Mouse (Mus musculus): ENCODE results near the gene Ctss. TPM values are rescaled to one million over a fixed set of nuclear protein-coding genes. Genes with fewer than 3 reads are reported as not detected.
A peak's percentile ranks its signal among the peaks of the same experiment; 100 is the strongest.

Gene Ctss
- polyA plus RNA-seq, 1 experiment: 1.6 TPM

DNA sequence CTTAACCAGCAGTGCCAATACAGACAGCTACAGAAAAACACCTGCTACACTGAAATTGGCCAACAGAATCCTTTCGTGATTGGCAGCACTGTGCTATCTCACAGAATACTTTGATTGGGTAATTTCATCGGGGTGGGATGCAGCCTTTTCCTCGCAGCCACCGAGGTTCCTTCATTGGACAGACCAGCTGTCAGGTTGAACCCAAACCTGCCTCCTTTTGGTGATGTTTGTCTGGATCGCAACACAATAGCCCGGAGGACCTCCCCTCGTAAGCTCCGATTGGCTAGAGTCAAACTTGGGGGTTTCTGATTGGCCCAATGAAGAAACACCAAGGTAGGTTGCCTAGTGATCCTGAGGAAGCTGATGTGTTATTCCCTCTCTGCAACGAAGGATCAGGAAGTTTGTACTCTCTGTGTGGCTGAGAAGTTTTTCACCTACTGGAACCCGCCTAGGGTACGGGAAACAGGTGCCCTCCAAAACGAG, 62.1 kb downstream of the Ctss start, which contains the start of gene Golph3l:
TSS of gene Golph3l (plus strand) at position 331 of the 483 bp plus-strand sequence.
- TF ChIP-seq POLR2A (IDR thresholded peaks at IDR 0.05; ENCODE audit: control insufficient read depth, low read depth, low read length) (peak; percentile 28; the same call in 1 of the 2 replicates), CTCF (IDR thresholded peaks at IDR 0.05; ENCODE audit: control insufficient read depth, insufficient read depth, insufficient replicate concordance, low read depth, low read length) (no peak)
- Histone ChIP-seq H3K27ac (ENCODE audit: control insufficient read depth, insufficient read depth, low read depth, low read length) (peak within 1 kb of the TSS; percentile 52), H3K4me1 (ENCODE audit: control insufficient read depth, insufficient read depth, low read length) (no peaks in the 10 kb centered on the region), H3K4me3 (ENCODE audit: control insufficient read depth, low read depth, low read length) (peak within 1 kb of the TSS; percentile 93), H3K27me3 (ENCODE audit: control insufficient read depth, insufficient read depth, low read length) (no peaks in the 10 kb centered on the region), H3K36me3 (ENCODE audit: control insufficient read depth, insufficient read depth, low read length) (no peaks in the 10 kb centered on the region; the same call in 1 of the 2 replicates)

DNA sequence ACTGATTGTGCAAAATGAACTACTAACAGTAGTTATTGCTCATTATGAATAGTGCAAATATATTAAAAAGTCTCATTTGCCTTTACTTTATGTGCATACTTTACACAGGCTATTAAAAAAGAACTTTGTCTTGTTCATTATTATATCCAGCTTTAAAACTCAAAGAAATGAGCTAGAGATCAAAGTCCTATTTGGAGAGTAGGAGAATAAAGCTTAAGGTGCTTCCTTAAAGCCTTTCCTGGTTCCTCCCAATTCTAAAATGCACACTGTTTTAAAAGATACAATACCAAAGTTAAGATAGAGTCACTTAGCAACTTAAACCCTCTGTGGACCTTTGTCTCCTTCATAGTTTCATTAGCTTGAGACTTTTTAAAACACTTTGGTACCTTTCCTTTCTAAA, 72.1 kb downstream of the Ctss start:
- Histone ChIP-seq H3K4me1 (ENCODE audit: control insufficient read depth, insufficient read depth, low read length) (no peaks in the 10 kb centered on the region), H3K4me3 (ENCODE audit: control insufficient read depth, low read depth, low read length) (no peak overlapping the region), H3K27me3 (ENCODE audit: control insufficient read depth, insufficient read depth, low read length) (no peaks in the 10 kb centered on the region), H3K36me3 (ENCODE audit: control insufficient read depth, insufficient read depth, low read length) (no peaks in the 10 kb centered on the region), H3K27ac (ENCODE audit: control insufficient read depth, insufficient read depth, low read depth, low read length) (no peak overlapping the region)
- TF ChIP-seq CTCF (IDR thresholded peaks at IDR 0.05; ENCODE audit: control insufficient read depth, insufficient read depth, insufficient replicate concordance, low read depth, low read length): no peak
- no peak for TF ChIP-seq POLR2A (IDR thresholded peaks at IDR 0.05; ENCODE audit: control insufficient read depth, low read depth, low read length)

DNA sequence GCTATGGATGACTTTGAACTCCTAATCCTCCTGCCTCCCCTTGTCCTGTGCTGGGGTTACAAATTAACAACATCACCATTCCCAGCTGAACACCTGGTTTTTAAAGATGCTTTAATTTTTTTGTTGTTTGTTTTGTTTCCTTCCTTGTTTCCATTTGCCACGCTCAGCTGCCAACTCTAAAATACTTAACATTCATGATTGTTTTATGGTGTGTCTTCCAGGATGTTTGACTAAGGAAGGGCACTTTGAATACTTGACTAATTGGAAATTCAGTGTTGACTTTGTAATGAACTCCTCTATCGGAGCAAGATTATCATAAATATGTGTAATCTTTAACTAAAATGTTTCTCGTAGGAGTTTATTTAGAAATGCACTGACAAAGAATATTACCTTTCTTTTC, 74.7 kb downstream of the Ctss start:
- Histone ChIP-seq H3K36me3 (ENCODE audit: control insufficient read depth, insufficient read depth, low read length) (no peaks in the 10 kb centered on the region), H3K27ac (ENCODE audit: control insufficient read depth, insufficient read depth, low read depth, low read length) (no peak overlapping the region), H3K4me1 (ENCODE audit: control insufficient read depth, insufficient read depth, low read length) (no peaks in the 10 kb centered on the region), H3K4me3 (ENCODE audit: control insufficient read depth, low read depth, low read length) (no peak overlapping the region), H3K27me3 (ENCODE audit: control insufficient read depth, insufficient read depth, low read length) (no peaks in the 10 kb centered on the region)
- no peak for TF ChIP-seq CTCF (IDR thresholded peaks at IDR 0.05; ENCODE audit: control insufficient read depth, insufficient read depth, insufficient replicate concordance, low read depth, low read length)
- no peak for TF ChIP-seq POLR2A (IDR thresholded peaks at IDR 0.05; ENCODE audit: control insufficient read depth, low read depth, low read length)

Other genes starting within 250 kb of the Ctss start
- gene Mindy1, start 245.4 kb upstream of the Ctss start, polyA plus RNA-seq (2012; rRNA removed): 60.3 and 61.1 TPM in 2 replicates
- gene Prune1, start 244.7 kb upstream of the Ctss start, polyA plus RNA-seq (2012; rRNA removed): 18.3 and 19.1 TPM in 2 replicates
- 7.6 and 7.8 TPM in 2 replicates for gene Anxa9, start 219.6 kb upstream of the Ctss start, polyA plus RNA-seq (2012; rRNA removed)
- 27.5 and 27.6 TPM in 2 replicates for gene Cers2, start 212.0 kb upstream of the Ctss start, polyA plus RNA-seq (2012; rRNA removed)
- 20.0 and 24.3 TPM in 2 replicates for gene Setdb1, start 169.6 kb upstream of the Ctss start, polyA plus RNA-seq (2012; rRNA removed)
- 198 and 300 TPM in 2 replicates for gene 4930558C23Rik, start 123.9 kb upstream of the Ctss start, polyA plus RNA-seq (2012; rRNA removed)
- gene Arnt, start 92.4 kb upstream of the Ctss start, polyA plus RNA-seq (2012; rRNA removed): 13.6 TPM in 2 replicates
- 1.2 and 1.9 TPM in 2 replicates for gene Ctsk, start 27.5 kb upstream of the Ctss start, polyA plus RNA-seq (2012; rRNA removed)
- gene Hormad1, start 32.9 kb downstream of the Ctss start, polyA plus RNA-seq (2012; rRNA removed): 19.5 and 29.7 TPM in 2 replicates
- gene Golph3l, start 62.1 kb downstream of the Ctss start, polyA plus RNA-seq (2012; rRNA removed): 6.7 and 7.8 TPM in 2 replicates
- gene Ensa, start 98.2 kb downstream of the Ctss start, polyA plus RNA-seq (2012; rRNA removed): 11.1 and 13.9 TPM in 2 replicates
- gene Mcl1, start 132.0 kb downstream of the Ctss start, polyA plus RNA-seq (2012; rRNA removed): 27.4 and 40.2 TPM in 2 replicates
- gene Adamtsl4, start 161.1 kb downstream of the Ctss start, polyA plus RNA-seq (2012; rRNA removed): 0.74 and 2.3 TPM in 2 replicates
- gene Ecm1, start 212.8 kb downstream of the Ctss start, polyA plus RNA-seq (2012; rRNA removed): 26.7 and 37.2 TPM in 2 replicates
- 24.7 and 25.7 TPM in 2 replicates for gene Tars2, start 233.4 kb downstream of the Ctss start, polyA plus RNA-seq (2012; rRNA removed)